Mouse (Mus musculus) MEL (cell line): ENCODE measurements around the gene Ehbp1.

Experiments used
- CTCF ChIP-seq, 3 experiments: IDR thresholded peaks in 2 of 3; conservative IDR thresholded peaks in 1 of 3; 2 replicates each; pipeline ENCODE4 v1.5.1; 2011 to 2012; ENCODE audit warnings: low read length in 3 of 3, low read depth in 2 of 3, mild to moderate bottlenecking in 2 of 3, improper control_type of control experiment in 1 of 3, inconsistent platforms in 1 of 3, mixed read lengths in 1 of 3, moderate library complexity in 1 of 3; ENCODE audit not compliant: control insufficient read depth in 1 of 3, insufficient read depth in 1 of 3, poor library complexity in 1 of 3, severe bottlenecking in 1 of 3
- E2F4 ChIP-seq: IDR thresholded peaks from 2 replicates; pipeline ENCODE4 v1.6.1; 2011; ENCODE audit warnings: low read depth, low read length, improper control_type of control experiment, borderline replicate concordance
- ELF1 ChIP-seq: IDR thresholded peaks from 2 replicates; pipeline ENCODE4 v1.6.1; 2014; ENCODE audit warnings: low read depth, mild to moderate bottlenecking, inconsistent platforms, low read length, improper control_type of control experiment, moderate library complexity
- EP300 ChIP-seq, 2 experiments: IDR thresholded peaks; 2 replicates each; pipeline ENCODE4 v1.6.1; 2011; ENCODE audit warnings: improper control_type of control experiment in 2 of 2, low read length in 2 of 2, low read depth in 1 of 2, mild to moderate bottlenecking in 1 of 2
- HCFC1 ChIP-seq: IDR thresholded peaks from 2 replicates; pipeline ENCODE4 v1.6.1; 2012; ENCODE audit warnings: low read depth, mild to moderate bottlenecking, inconsistent platforms, low read length, improper control_type of control experiment, moderate library complexity
- MAFK ChIP-seq: IDR thresholded peaks from 2 replicates; pipeline ENCODE4 v1.6.1; 2011; ENCODE audit warnings: low read depth, mild to moderate bottlenecking, low read length, improper control_type of control experiment, borderline replicate concordance
- POLR2A ChIP-seq, 2 experiments: IDR thresholded peaks; 2 replicates each; pipeline ENCODE4 v1.6.1; 2011 to 2012; ENCODE audit warnings: low read length in 2 of 2, mild to moderate bottlenecking in 2 of 2, control low read depth in 1 of 2, improper control_type of control experiment in 1 of 2, low read depth in 1 of 2, moderate library complexity in 1 of 2; ENCODE audit not compliant: control insufficient read depth in 1 of 2, insufficient read depth in 1 of 2, poor library complexity in 1 of 2
- RAD21 ChIP-seq: IDR thresholded peaks from 2 replicates; pipeline ENCODE4 v1.6.1; 2011; ENCODE audit warnings: mild to moderate bottlenecking, low read depth, low read length, improper control_type of control experiment
- ZKSCAN1 ChIP-seq: IDR thresholded peaks from 2 replicates; pipeline ENCODE4 v1.6.1; 2012; ENCODE audit warnings: low read depth, mild to moderate bottlenecking, inconsistent platforms, low read length, improper control_type of control experiment, moderate library complexity

DNA sequence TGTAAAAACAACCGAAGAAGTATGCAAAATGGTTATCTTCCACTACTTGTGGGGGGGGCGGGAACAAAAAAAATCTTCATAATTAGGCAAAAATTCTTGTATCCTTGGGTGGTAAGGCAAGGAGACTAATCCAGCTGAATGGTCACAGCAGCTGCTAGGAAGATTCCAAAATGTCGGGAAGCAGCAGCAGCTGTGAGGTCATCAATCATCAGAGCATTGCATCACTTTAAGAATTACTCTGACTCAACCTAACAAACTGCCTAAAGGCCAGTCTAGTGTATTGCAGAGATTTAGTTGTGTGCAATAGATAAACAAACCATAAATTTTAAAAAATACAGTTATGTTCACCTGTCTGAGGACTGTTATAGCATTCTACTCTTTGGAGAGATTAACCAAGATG, 368.5 kb downstream of the Ehbp1 start:
- TF ChIP-seq MAFK, result no peak
- no peak for TF ChIP-seq EP300 (IDR thresholded peaks at IDR 0.05; ENCODE audit: low read depth in 1 of 2, low read length in 2 of 2)
- TF ChIP-seq CTCF (IDR thresholded peaks at IDR 0.05 in 2 of 3, conservative IDR thresholded peaks at IDR 0.05 in 1 of 3; ENCODE audit: control insufficient read depth in 1 of 3, insufficient read depth in 1 of 3, low read depth in 2 of 3, low read length in 3 of 3, poor library complexity in 1 of 3, severe bottlenecking in 1 of 3), result no peak
- TF ChIP-seq POLR2A (IDR thresholded peaks at IDR 0.05; ENCODE audit: control insufficient read depth in 1 of 2, insufficient read depth in 1 of 2, low read depth in 1 of 2, low read length in 2 of 2, poor library complexity in 1 of 2), result no peak
- no peak for TF ChIP-seq E2F4
- TF ChIP-seq ZKSCAN1, result no peak
- no peak for TF ChIP-seq ELF1
- TF ChIP-seq RAD21, result no peak
- no peak for TF ChIP-seq HCFC1
